Mouse (Mus musculus) right cerebral cortex, postnatal 4 days (tissue): ENCODE measurements around the gene Arhgap6.

Experiments
- DNase-seq: peaks from one replicate; pipeline ENCODE4 v3.0.0-alpha.2; 2022

Arhgap6 gene

GRCm38 (mm10) chrX:168794974-168795858, at the start of gene Arhgap6:
Arhgap6 (plus strand) TSS chrX:168795099.
- no peak for DNase-seq

DNA sequence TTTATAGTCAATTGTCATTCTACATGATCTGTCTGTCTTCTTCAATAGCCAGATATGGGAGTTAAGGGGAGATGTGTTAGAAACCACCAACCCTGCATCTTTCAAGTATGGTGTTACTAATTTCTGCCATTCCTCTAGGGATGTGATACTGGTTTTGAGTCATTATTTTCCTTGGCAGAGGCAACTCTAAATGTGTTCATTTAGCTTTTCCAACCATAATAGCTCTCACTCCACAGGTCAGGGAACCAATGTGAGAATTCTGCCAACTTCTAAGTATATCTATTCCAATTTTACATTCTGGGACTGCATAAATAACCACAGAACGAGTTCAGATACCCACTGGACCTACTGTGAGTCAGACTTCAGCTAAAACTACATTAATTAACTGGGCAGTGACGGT, 47.9 kb upstream of the Arhgap6 start:
- no peak for DNase-seq

DNA sequence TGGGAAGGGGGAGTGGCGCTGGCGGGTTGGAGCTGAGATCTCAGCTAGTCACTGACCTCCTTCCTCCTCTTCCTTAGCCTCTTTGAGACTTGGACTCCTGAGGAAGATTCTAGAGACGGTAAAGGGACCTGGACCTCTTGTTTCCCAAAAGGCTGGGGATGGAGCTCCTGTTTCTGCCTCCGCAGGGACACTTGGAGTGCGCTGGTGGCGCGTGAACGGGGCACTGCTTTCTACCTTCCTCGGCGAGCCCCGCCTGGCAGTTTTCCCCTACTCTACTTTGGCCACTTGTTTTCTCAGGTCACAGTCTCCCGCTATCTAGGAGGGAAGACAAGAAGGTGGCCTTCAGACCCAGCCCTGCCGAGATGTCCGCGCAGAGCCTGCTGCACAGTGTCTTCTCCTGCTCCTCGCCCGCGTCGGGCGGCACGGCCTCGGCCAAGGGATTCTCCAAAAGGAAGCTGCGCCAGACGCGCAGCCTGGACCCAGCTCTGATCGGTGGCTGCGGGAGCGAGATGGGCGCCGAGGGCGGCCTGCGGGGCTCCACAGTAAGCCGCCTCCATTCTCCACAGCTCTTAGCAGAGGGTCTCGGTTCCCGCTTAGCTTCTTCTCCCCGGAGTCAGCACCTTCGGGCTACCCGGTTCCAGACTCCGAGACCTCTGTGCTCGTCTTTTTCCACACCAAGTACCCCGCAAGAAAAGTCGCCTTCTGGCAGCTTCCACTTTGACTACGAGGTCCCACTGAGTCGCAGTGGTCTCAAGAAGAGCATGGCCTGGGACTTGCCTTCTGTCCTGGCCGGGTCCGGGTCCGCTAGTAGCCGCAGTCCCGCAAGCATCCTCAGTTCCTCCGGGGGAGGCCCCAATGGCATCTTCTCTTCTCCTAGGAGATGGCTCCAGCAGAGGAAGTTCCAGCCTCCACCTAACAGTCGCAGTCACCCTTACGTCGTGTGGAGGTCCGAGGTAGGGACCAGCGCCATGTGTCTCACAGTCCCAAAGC, 1.3 kb downstream of the Arhgap6 start:
- DNase-seq = peak; percentile 6

DNA sequence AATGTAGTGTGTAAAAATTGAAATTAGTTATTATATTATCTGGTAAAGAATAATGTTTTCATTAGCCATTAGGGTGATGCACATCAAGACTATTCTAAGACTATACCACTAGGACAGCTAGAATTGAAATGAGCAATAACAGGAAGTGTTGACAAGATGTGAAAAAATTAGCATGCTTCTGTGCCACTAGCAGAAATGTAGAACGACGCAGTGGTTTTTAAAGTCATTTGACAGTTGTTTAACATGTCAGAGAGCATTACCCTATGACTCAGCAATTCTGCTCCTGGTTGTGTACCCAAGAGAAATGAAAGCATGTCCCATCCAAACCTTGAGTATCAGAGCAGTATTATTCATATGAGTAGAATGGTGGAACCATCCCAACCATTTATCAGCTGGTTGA, 9.8 kb downstream of the Arhgap6 start:
- no peak for DNase-seq

DNA sequence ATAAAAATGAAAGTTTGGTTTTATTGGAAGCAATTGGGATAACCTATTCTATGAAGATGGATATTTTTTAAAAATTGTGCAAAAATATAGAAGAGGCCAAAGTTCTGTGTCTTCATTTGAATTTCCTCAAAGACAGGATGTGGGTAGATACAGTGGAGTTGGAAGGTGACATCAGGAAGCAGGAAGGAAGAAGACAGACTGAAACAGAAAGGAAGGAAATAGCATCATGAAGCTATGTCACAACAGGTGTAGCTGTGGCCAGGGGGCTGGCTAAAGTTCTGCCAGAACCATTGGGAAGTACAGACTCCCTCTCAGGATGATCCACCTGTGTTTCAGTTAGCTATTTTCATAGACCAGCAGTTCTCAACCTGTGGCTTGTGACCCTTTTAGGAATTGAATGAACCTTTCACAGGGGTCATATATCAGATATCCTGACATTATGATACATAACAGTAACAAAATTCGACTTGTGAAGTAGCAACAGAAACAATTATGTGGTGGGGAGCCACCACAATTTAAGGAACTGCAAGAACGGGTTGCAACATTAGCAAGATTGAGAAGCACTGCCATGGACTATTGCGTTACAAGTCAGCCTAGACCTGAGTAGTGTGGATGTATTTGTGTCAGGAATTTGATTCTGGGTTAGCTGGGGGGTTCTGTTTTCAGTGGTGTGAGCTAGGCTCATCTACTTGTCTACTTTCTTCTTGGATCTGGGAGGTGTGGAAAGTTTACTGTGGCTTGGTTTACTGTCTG, 15.8 kb downstream of the Arhgap6 start:
- DNase-seq = no peak

DNA sequence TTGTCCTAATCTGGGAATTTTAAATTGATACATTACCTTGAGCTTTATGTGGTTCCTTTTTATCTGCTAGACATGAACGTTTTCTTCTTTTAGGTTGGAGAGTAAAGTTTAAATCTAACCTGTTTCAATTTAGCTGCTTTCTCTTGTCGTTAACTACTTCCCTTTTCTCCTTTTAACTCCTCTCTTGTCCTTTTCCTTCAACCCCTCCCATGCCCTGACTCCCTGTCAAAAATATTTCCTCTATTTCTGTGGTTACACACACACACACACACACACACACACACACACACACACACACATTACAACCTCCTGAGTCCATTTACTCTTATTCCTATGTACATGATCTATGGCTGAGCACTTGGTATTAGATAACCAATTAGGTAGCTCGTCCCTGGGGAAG, 24.0 kb downstream of the Arhgap6 start:
- no peak for DNase-seq

GRCm38 (mm10) chrX:168824166-168824565, 29.3 kb downstream of the Arhgap6 start:
- DNase-seq = no peak

- no peak for DNase-seq
Measured at GRCm38 (mm10) chrX:168832343-168832742, 37.4 kb downstream of the Arhgap6 start.

GRCm38 (mm10) chrX:168848062-168848461, 53.2 kb downstream of the Arhgap6 start:
- no peak for DNase-seq

DNA sequence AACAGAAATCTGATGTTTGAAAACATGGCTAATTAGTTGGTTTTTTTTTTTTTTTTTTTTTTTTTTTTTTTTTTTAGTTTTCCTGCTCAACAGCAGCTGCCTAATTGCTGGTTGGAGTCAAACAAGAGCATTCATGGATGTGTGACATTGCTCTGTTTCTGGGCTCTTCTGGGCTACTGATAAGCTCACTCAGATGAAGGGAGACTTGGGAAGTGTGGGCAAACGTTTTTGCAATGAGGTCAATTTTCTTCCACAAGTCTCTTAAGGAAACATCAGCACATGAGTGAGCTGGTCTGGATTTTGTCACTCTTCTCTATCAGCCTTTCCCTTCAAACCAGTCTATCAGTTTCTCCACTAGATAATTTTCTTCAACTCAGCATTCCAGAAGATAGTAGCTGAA, 79.8 kb downstream of the Arhgap6 start:
- no peak for DNase-seq

- no peak for DNase-seq
Measured at GRCm38 (mm10) chrX:168903557-168903956, 108.7 kb downstream of the Arhgap6 start.

DNA sequence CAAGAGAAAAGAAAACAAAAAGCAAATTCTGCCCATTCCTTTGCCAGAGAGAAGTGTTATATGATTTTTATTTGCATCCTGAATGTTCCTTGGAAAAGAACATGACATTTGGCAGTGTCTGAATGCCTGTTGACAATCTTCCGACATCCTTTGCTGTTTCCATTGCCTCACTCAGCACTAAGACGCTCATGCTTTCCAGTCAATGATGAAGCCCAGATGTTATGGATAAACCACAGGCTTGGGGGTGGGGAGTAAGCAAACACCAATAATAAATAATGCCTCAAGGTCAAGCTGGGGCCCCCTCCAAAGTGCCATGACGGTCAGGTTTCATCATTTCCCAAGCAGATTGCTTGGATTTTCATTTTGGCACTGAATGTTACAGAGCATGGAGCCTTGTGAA, 109.2 kb downstream of the Arhgap6 start:
- no peak for DNase-seq

DNA sequence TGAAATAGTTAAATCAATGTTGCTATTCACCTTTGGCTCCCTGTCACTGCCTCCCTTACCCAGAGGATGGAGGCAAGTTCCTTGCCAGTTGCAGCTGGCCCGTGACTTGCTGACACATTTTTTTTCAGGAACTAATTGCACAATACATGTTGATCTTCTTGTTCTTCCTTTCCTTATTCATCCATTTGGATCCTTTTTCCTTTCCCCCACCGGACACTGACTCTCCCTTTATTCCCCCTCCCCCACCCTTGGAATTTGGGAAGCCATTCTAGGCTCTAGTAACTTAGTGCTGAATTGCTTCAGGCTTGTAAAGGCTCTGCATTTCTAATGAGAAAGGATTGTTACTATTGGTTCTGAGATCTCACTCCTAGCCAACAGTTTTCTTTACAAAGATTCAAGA, 112.7 kb downstream of the Arhgap6 start:
- DNase-seq = no peak

DNA sequence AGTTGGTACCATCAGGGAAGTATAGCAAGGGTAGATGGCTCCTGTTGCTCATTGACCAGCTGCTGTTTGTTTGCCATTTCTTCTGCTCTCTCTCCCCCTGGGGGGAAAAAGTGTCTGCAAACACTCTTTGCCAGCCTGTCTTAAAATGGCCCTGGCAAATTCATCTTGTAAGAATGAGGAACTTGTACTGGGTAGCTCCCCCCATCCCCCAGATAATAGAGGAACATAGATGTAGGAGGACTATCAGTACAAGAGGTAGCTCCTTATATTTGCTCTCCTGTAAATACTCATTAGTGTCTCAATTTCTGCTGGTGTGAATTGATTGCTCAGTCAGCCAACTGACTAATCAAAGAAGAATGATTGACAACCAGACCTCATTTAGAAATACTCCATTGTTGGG, 118.6 kb downstream of the Arhgap6 start:
- DNase-seq = no peak

GRCm38 (mm10) chrX:168920942-168921341, 126.0 kb downstream of the Arhgap6 start:
- no peak for DNase-seq

DNA sequence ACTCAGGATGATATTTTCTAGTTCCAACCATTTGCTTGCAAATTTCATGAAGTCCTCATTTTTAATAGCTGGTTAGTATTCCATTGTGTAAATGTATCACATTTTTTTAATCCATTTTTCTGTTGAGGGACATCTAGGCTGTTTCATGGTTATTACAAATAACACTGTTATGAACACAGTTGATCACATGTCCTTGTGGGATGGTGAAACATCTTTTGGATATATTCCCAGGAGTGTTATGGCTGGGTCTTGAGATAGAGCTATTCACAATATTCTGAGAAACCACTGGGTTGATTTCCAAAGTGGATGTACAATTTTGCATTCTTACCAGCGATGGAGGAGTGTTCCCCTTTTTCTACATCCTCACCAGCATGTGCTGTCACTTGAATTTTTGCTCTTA, 137.5 kb downstream of the Arhgap6 start:
- no peak for DNase-seq

GRCm38 (mm10) chrX:168935447-168935846, 140.5 kb downstream of the Arhgap6 start:
- DNase-seq = peak; percentile 4

DNA sequence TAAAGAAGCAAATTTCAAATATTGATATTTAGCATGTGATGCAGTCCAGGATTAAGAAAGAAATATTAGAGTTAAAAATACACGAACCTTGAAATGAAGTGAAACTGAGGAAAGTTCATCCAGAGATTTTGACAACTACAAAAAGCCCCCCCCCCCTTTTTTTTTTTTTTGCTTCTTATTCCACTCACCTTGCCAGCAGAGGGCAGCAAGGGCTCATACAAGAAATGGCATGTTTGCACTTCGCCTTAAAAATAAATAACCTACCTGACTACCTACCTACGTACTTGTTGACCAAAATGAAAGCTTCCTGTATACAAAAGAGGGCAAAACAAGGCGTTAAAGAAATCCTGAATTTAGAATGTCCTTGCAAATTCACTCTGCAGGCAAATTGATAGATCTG, 143.0 kb downstream of the Arhgap6 start:
- DNase-seq = peak; percentile 45

GRCm38 (mm10) chrX:168941684-168942083, 146.8 kb downstream of the Arhgap6 start:
- no peak for DNase-seq

DNA sequence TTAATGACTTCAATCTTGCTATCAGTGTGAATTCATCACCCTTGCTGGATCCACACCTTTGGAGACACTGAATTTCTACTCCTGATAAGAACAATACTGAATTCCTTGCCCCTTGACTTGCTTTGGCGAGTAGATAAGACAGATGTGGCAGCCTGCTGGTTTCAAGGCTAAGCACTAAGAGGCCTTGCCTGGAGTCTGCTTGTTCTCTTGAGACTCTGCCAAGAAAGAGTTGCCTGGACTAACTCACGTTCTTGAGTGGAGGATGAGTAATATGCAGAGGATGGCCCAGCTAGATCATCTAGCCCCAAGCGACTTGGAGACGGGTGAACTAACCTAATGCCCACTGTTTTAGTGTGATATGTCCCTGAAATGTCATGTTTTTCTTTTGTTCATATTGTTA, 148.3 kb downstream of the Arhgap6 start:
- DNase-seq = no peak

DNA sequence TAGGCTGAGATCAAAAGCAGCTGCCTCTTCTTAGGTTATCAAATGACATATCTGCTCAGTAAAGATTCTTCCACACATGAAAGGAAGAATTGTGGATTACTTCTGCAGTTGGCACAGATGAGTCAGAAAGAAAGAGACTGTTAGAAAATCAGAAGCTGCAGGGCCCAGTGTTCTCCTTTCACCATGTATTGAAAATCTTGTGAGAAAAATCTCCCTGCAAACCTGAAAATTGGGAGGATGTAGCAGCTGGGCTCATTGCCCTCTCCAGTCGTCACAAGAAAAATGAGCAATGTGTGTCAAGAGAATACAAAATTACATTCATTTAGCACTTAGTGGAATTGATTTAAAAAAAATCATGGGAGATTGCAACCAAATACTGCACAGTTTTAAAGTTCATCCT, 180.5 kb downstream of the Arhgap6 start:
- DNase-seq = no peak

DNA sequence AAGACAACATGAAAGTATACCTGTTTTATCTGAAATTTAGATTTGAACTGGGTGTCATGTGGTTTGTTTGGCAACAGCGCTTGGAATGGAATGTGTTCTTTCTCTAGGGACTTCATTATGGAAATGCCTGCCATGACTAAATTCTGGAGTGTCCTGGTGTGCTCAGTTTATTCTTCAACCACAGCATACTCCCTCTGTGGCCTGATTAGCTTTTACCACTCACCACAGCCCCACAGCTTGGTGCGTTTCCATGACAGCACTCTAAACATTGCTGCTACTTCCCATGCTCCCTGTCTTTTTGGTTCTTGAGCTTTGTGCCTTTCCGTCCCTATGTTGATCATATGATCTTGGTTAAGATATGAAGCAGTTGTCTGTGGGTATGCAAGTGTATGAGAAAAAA, 182.9 kb downstream of the Arhgap6 start:
- DNase-seq = no peak

- no peak for DNase-seq
Measured at GRCm38 (mm10) chrX:168980370-168980769, 185.5 kb downstream of the Arhgap6 start.
